Mouse (Mus musculus): Measurements from ENCODE around the gene Arvcf. TPM values are rescaled to one million over a fixed set of nuclear protein-coding genes. Genes with fewer than 3 reads are reported as not detected.

The Arvcf gene
- polyA plus RNA-seq, 1 experiment = 26.3 TPM

- no peak overlapping the region for H3K4me3 ChIP-seq (ENCODE audit: low read depth, low read length)
- no peak overlapping the region for H3K9ac ChIP-seq (ENCODE audit: low read depth, poor library complexity, severe bottlenecking)
- no peaks in the 10 kb centered on the region for H3K9me3 ChIP-seq (replicated peaks; ENCODE audit: control insufficient read depth, insufficient read depth, low read length, poor library complexity, severe bottlenecking)
- peaks cover 14% of the 10 kb centered on the region for H3K4me1 ChIP-seq (ENCODE audit: control insufficient read depth, insufficient read depth, low read length)
- H3K36me3 ChIP-seq (ENCODE audit: control insufficient read depth, insufficient read depth, low read length, poor library complexity, severe bottlenecking) = 0 out of 2 replicates have a peak, but pooled peaks cover 7% of the 10 kb centered on the region
- H3K27ac ChIP-seq (ENCODE audit: insufficient read depth, low read length) = peak overlapping the region; percentile 39; the same call in 1 of the 2 replicates
- no peak for TF ChIP-seq CTCF (IDR thresholded peaks at IDR 0.05; ENCODE audit: low read depth, low read length)
- TF ChIP-seq EP300 (IDR thresholded peaks at IDR 0.05; ENCODE audit: insufficient read depth, low read depth, low read length) = no peak
- TF ChIP-seq POLR2A (IDR thresholded peaks at IDR 0.05; ENCODE audit: insufficient read depth, low read length) = no peak
- no peaks in the 10 kb centered on the region for H3K27me3 ChIP-seq (ENCODE audit: control insufficient read depth, insufficient read depth, low read length, poor library complexity, severe bottlenecking)
These were observed 47.6 kb downstream of the Arvcf start for GRCm38 (mm10) chr16:18395620-18396036.

DNA sequence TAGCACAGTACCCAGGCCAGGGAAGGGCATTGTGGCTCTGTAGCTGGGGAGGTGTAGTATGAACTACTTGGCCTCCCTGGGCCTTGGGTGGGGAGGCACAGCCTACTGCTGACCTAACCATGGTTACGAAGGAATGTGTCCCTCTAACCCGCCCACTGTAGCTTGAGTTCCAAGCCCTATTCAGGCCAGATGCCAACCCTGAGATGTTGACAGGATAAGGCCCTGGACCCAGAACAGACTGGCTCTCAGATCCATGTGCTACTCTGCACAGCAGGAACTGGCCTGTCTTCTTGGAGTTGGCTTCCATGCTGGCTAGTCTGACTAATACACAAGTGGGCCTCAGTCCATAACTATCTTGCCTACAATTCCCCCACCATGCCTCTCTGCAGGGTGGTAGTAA is 48.2 kb downstream of the Arvcf start:
- Histone ChIP-seq H3K36me3 (ENCODE audit: control insufficient read depth, insufficient read depth, low read length, poor library complexity, severe bottlenecking) (0 out of 2 replicates have a peak, but pooled peaks cover 7% of the 10 kb centered on the region), H3K9me3 (replicated peaks; ENCODE audit: control insufficient read depth, insufficient read depth, low read length, poor library complexity, severe bottlenecking) (no peaks in the 10 kb centered on the region), H3K4me3 (ENCODE audit: low read depth, low read length) (no peak overlapping the region), H3K4me1 (ENCODE audit: control insufficient read depth, insufficient read depth, low read length) (peaks cover 18% of the 10 kb centered on the region), H3K9ac (ENCODE audit: low read depth, poor library complexity, severe bottlenecking) (no peak overlapping the region), H3K27ac (ENCODE audit: insufficient read depth, low read length) (no peak overlapping the region), H3K27me3 (ENCODE audit: control insufficient read depth, insufficient read depth, low read length, poor library complexity, severe bottlenecking) (no peaks in the 10 kb centered on the region)
- no peak for TF ChIP-seq POLR2A (IDR thresholded peaks at IDR 0.05; ENCODE audit: insufficient read depth, low read length)
- TF ChIP-seq CTCF (IDR thresholded peaks at IDR 0.05; ENCODE audit: low read depth, low read length) = no peak
- no peak for TF ChIP-seq EP300 (IDR thresholded peaks at IDR 0.05; ENCODE audit: insufficient read depth, low read depth, low read length)

GRCm38 (mm10) chr16:18396791-18397621 is 49.0 kb downstream of the Arvcf start:
- Histone ChIP-seq H3K9ac (ENCODE audit: low read depth, poor library complexity, severe bottlenecking) (no peak overlapping the region), H3K27me3 (ENCODE audit: control insufficient read depth, insufficient read depth, low read length, poor library complexity, severe bottlenecking) (no peaks in the 10 kb centered on the region), H3K27ac (ENCODE audit: insufficient read depth, low read length) (no peak overlapping the region), H3K4me1 (ENCODE audit: control insufficient read depth, insufficient read depth, low read length) (peaks cover 16% of the 10 kb centered on the region), H3K36me3 (ENCODE audit: control insufficient read depth, insufficient read depth, low read length, poor library complexity, severe bottlenecking) (0 out of 2 replicates have a peak, but pooled peaks cover 7% of the 10 kb centered on the region), H3K4me3 (ENCODE audit: low read depth, low read length) (no peak overlapping the region), H3K9me3 (replicated peaks; ENCODE audit: control insufficient read depth, insufficient read depth, low read length, poor library complexity, severe bottlenecking) (no peaks in the 10 kb centered on the region)
- no peak for TF ChIP-seq CTCF (IDR thresholded peaks at IDR 0.05; ENCODE audit: low read depth, low read length)
- no peak for TF ChIP-seq EP300 (IDR thresholded peaks at IDR 0.05; ENCODE audit: insufficient read depth, low read depth, low read length)
- no peak for TF ChIP-seq POLR2A (IDR thresholded peaks at IDR 0.05; ENCODE audit: insufficient read depth, low read length)

GRCm38 (mm10) chr16:18400028-18400427 is 52.0 kb downstream of the Arvcf start:
- 0 out of 2 replicates have a peak, but pooled peaks cover 10% of the 10 kb centered on the region for H3K36me3 ChIP-seq (ENCODE audit: control insufficient read depth, insufficient read depth, low read length, poor library complexity, severe bottlenecking)
- no peaks in the 10 kb centered on the region for H3K9me3 ChIP-seq (replicated peaks; ENCODE audit: control insufficient read depth, insufficient read depth, low read length, poor library complexity, severe bottlenecking)
- peaks cover 14% of the 10 kb centered on the region for H3K4me1 ChIP-seq (ENCODE audit: control insufficient read depth, insufficient read depth, low read length)
- H3K9ac ChIP-seq (ENCODE audit: low read depth, poor library complexity, severe bottlenecking) = no peak overlapping the region
- H3K27ac ChIP-seq (ENCODE audit: insufficient read depth, low read length) = no peak overlapping the region
- H3K4me3 ChIP-seq (ENCODE audit: low read depth, low read length) = no peak overlapping the region
- no peak for TF ChIP-seq CTCF (IDR thresholded peaks at IDR 0.05; ENCODE audit: low read depth, low read length)
- no peak for TF ChIP-seq POLR2A (IDR thresholded peaks at IDR 0.05; ENCODE audit: insufficient read depth, low read length)
- H3K27me3 ChIP-seq (ENCODE audit: control insufficient read depth, insufficient read depth, low read length, poor library complexity, severe bottlenecking) = no peaks in the 10 kb centered on the region

DNA sequence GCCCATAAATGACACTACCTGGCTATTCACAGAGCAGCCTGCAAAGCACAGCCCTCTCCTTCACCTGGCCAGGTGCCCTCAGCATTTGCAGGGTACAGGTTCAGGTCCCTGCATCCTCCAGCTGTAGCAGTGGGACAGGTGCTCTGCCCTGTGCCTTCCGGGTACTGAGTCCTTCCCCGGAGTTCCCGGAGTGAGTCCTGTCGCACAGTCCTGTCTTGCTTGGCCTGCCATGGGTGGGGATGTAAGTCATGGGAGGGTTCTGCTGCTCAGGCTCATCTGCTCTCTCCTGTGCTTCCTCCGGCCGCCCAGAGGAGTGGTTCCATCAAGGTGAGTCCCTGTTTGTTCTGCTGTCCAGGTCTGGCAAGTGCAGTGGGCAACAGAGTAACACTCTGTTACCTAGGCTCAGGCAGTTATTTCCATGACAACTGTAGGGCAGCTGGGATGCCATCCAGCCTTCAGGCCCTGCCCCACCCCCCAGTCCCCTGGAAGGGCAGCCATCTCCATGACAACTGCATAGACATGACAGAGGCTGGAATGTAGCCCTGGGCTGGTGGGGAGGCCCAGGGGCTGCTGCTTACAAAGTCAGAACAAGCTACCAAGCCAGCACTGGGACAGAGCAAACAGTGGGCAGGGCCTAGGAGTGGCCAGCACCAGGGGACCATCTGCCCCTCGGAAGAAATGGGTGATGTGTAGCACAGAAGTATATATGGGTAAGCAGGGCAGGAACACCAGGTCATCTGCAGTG is 52.7 kb downstream of the Arvcf start:
- no peaks in the 10 kb centered on the region for H3K9me3 ChIP-seq (replicated peaks; ENCODE audit: control insufficient read depth, insufficient read depth, low read length, poor library complexity, severe bottlenecking)
- no peak for TF ChIP-seq POLR2A (IDR thresholded peaks at IDR 0.05; ENCODE audit: insufficient read depth, low read length)
- TF ChIP-seq EP300 (IDR thresholded peaks at IDR 0.05; ENCODE audit: insufficient read depth, low read depth, low read length) = peak; percentile 74; the same call in 1 of the 2 replicates
- no peaks in the 10 kb centered on the region for H3K27me3 ChIP-seq (ENCODE audit: control insufficient read depth, insufficient read depth, low read length, poor library complexity, severe bottlenecking)
- H3K27ac ChIP-seq (ENCODE audit: insufficient read depth, low read length) = no peak overlapping the region
- peaks cover 14% of the 10 kb centered on the region for H3K4me1 ChIP-seq (ENCODE audit: control insufficient read depth, insufficient read depth, low read length)
- no peak overlapping the region for H3K9ac ChIP-seq (ENCODE audit: low read depth, poor library complexity, severe bottlenecking)
- H3K4me3 ChIP-seq (ENCODE audit: low read depth, low read length) = no peak overlapping the region
- 0 out of 2 replicates have a peak, but pooled peaks cover 10% of the 10 kb centered on the region for H3K36me3 ChIP-seq (ENCODE audit: control insufficient read depth, insufficient read depth, low read length, poor library complexity, severe bottlenecking)
